Mouse (Mus musculus): ENCODE data around the gene Taf5.

Taf5 gene

GRCm38 (mm10) chr19:47065860-47066259, 1.7 kb upstream of the Taf5 start:
- DNase-seq (ENCODE audit: low read depth, low spot score): no peak

GRCm38 (mm10) chr19:47067924-47068611, 522 bp downstream of the Taf5 start:
- peak; percentile 94 for DNase-seq (ENCODE audit: low read depth, low spot score)

- DNase-seq (ENCODE audit: low read depth, low spot score): no peak
Observed at GRCm38 (mm10) chr19:47088226-47088625, 20.7 kb downstream of the Taf5 start.

- DNase-seq (ENCODE audit: low read depth, low spot score): peak; percentile 40
Observed at GRCm38 (mm10) chr19:47089718-47090525, 22.4 kb downstream of the Taf5 start.

GRCm38 (mm10) chr19:47090550-47091156, 23.1 kb downstream of the Taf5 start, which contains the start of the genes Usmg5 and Pdcd11:
TSS of gene Usmg5 (minus strand) at chr19:47090647.
TSS of gene Pdcd11 (plus strand) at chr19:47090768.
- DNase-seq (ENCODE audit: low read depth, low spot score): peak; percentile 96

- DNase-seq (ENCODE audit: low read depth, low spot score): no peak
Observed at GRCm38 (mm10) chr19:47101080-47101479, 33.5 kb downstream of the Taf5 start.

GRCm38 (mm10) chr19:47104641-47105271, 37.2 kb downstream of the Taf5 start:
- DNase-seq (ENCODE audit: low read depth, low spot score): no peak

GRCm38 (mm10) chr19:47118634-47119033, 51.1 kb downstream of the Taf5 start:
- no peak for DNase-seq (ENCODE audit: low read depth, low spot score)

GRCm38 (mm10) chr19:47121054-47121453, 53.5 kb downstream of the Taf5 start:
- peak; percentile 51 for DNase-seq (ENCODE audit: low read depth, low spot score)

- DNase-seq (ENCODE audit: low read depth, low spot score): peak; percentile 63
Observed at GRCm38 (mm10) chr19:47122802-47123201, 55.3 kb downstream of the Taf5 start.

- no peak for DNase-seq (ENCODE audit: low read depth, low spot score)
Observed at GRCm38 (mm10) chr19:47128164-47128563, 60.6 kb downstream of the Taf5 start.

- no peak for DNase-seq (ENCODE audit: low read depth, low spot score)
Observed at GRCm38 (mm10) chr19:47128835-47129234, 61.3 kb downstream of the Taf5 start.

- no peak for DNase-seq (ENCODE audit: low read depth, low spot score)
Observed at GRCm38 (mm10) chr19:47130551-47131125, 63.1 kb downstream of the Taf5 start.

All from A20 (cell line).